Mouse (Mus musculus) cerebellum, adult 2 months (tissue): ENCODE measurements around the gene Chrm4. TPM values are rescaled to one million over a fixed set of nuclear protein-coding genes. Genes with fewer than 3 reads are reported as not detected.

Experiments used
- DNase-seq, 2 experiments: peaks; one replicate each; pipeline ENCODE4 v3.0.0; 2021
- H3K27ac ChIP-seq: fragments of 200-500 bp; 2 replicates; pipeline ENCODE4 v1.5.1; 2012; ENCODE audit warnings: low read length, control low read depth, inconsistent platforms; ENCODE audit not compliant: insufficient read depth
- H3K27me3 ChIP-seq: fragments of 200-500 bp; 2 replicates; pipeline ENCODE4 v1.6.1; 2012; ENCODE audit warnings: inconsistent platforms, mild to moderate bottlenecking, low read length, moderate library complexity; ENCODE audit not compliant: control insufficient read depth, insufficient read depth
- H3K4me1 ChIP-seq: fragments of 200-500 bp; 2 replicates; pipeline ENCODE4 v1.6.1; 2011; ENCODE audit warnings: low read length; ENCODE audit not compliant: control insufficient read depth, insufficient read depth
- H3K4me3 ChIP-seq: fragments of 200-500 bp; replicated peaks from 2 replicates; pipeline ENCODE3; 2011; ENCODE audit warnings: mild to moderate bottlenecking, low read depth, low read length, control low read depth; ENCODE audit not compliant: insufficient read depth
- CTCF ChIP-seq: fragments of 200-500 bp; IDR thresholded peaks from 2 replicates; pipeline ENCODE4 v1.5.1; 2011; ENCODE audit warnings: low read depth, mild to moderate bottlenecking, control low read depth, low read length, moderate library complexity, borderline replicate concordance; ENCODE audit not compliant: insufficient read depth
- POLR2A ChIP-seq: fragments of 200-500 bp; IDR thresholded peaks from 2 replicates; pipeline ENCODE4 v1.6.1; 2011; ENCODE audit warnings: low read length, control low read depth, borderline replicate concordance; ENCODE audit not compliant: insufficient read depth
- WGBS: fragments of 180-500 bp; shearing (Covaris S2); methylation state at CpG from one replicate; pipeline ENCODE4 v1.1.7; 2018; 5-methylcytosine and 5-hydroxymethylcytosine counted together
- polyA plus RNA-seq: library from polyadenylated mRNA; depleted of rRNA; stranded (reverse); fragments of >200 nt; gene quantifications from 2 replicates; pipeline ENCODE4 v1.2.3, GENCODE M21; 2012

Gene Chrm4
- polyA plus RNA-seq, 1 experiment: 2.0 TPM

- H3K27me3 ChIP-seq: no peaks in the 10 kb centered on the region
- TF ChIP-seq CTCF (no peak), POLR2A (no peak)
- DNase-seq: no peak
- H3K27ac ChIP-seq: peak overlapping the region; percentile 45
- WGBS: 34% methylated on average over 8 of the region's 8 CpGs
- no peak overlapping the region for H3K4me3 ChIP-seq
- H3K4me1 ChIP-seq: peaks cover 66% of the 10 kb centered on the region
Observed at GRCm38 (mm10) chr2:91958049-91958448, 31.0 kb downstream of the Chrm4 start.

DNA sequence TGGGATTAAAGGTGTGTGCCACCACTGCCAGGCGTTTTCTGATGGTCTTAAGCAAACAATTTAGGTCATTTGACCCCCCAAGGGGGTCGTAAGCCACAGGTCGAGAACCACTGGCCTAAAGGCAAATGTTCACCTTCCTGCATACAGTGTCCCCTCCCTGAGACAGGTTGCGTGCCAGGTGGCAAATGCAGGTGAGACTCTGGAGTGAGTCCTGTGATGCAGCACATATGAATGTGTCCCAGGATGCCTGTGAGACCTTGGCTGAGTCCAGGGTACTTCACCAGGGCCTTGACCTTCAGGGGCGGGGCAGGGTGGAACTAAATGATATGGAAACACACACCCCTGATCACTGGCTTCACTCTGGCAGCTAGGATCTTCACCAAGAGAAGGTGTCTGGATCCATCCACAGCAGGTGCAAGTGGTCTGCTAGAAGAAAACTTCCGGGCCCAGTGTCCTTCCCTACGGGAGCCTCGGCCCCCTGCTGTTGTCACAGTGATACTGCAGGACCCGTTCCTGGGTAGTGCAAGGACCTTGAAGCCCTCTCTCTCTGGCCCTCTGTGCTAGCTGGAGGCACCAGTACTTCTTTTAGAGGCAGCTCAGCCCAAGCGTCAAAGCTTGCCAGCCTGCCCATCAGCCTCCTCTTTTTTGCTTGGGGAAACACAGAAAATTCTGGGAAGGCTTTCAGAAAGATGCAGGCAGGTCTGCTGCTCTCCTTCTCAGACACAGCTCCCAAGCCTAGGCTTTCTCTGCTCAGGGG is 31.8 kb downstream of the Chrm4 start:
- Histone ChIP-seq H3K4me1 (peaks cover 59% of the 10 kb centered on the region), H3K4me3 (no peak overlapping the region), H3K27ac (peak overlapping the region; percentile 90), H3K27me3 (no peaks in the 10 kb centered on the region)
- TF ChIP-seq CTCF: no peak; the same call in 1 of the 2 replicates
- TF ChIP-seq POLR2A: no peak
- 39% methylated on average over 10 of the region's 10 CpGs for WGBS
- peak in 1 of 2 experiments; percentile 66 for DNase-seq

GRCm38 (mm10) chr2:91959544-91960410 is 32.7 kb downstream of the Chrm4 start:
- H3K27me3 ChIP-seq: no peaks in the 10 kb centered on the region
- peak; percentile 85 to 95 for DNase-seq
- H3K27ac ChIP-seq: peak overlapping the region; percentile 90
- WGBS: 8% methylated on average over 11 of the region's 11 CpGs
- peaks cover 56% of the 10 kb centered on the region for H3K4me1 ChIP-seq
- H3K4me3 ChIP-seq: peak overlapping the region; percentile 34
- TF ChIP-seq CTCF (no peak), POLR2A (peak; percentile 15; the same call in 1 of the 2 replicates)

DNA sequence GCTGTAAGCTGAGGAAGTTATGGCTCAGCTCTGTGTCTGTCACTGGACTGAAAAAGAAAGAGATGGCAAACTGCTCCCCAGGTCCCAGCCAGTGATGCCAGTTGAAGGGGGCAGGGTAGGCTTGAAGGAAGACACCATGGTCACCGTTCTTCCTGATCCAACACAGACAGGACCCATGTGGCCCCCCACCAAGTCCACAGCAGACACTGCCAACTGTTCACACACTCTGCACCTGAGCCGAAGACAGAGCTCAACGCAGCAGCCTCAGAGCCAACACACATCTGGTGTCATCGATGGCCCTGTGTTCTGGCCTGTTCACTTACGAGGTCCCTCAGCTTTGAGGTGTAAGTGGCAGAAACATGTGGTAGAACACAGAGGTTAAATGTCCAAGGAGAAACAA is 33.4 kb downstream of the Chrm4 start:
- Histone ChIP-seq H3K27me3 (no peaks in the 10 kb centered on the region), H3K27ac (peak overlapping the region; percentile 90), H3K4me3 (peak overlapping the region; percentile 34), H3K4me1 (peaks cover 50% of the 10 kb centered on the region)
- DNase-seq: peak in 1 of 2 experiments; percentile 49
- WGBS: 25% methylated on average over 5 of the region's 5 CpGs
- TF ChIP-seq POLR2A (no peak), CTCF (no peak)

DNA sequence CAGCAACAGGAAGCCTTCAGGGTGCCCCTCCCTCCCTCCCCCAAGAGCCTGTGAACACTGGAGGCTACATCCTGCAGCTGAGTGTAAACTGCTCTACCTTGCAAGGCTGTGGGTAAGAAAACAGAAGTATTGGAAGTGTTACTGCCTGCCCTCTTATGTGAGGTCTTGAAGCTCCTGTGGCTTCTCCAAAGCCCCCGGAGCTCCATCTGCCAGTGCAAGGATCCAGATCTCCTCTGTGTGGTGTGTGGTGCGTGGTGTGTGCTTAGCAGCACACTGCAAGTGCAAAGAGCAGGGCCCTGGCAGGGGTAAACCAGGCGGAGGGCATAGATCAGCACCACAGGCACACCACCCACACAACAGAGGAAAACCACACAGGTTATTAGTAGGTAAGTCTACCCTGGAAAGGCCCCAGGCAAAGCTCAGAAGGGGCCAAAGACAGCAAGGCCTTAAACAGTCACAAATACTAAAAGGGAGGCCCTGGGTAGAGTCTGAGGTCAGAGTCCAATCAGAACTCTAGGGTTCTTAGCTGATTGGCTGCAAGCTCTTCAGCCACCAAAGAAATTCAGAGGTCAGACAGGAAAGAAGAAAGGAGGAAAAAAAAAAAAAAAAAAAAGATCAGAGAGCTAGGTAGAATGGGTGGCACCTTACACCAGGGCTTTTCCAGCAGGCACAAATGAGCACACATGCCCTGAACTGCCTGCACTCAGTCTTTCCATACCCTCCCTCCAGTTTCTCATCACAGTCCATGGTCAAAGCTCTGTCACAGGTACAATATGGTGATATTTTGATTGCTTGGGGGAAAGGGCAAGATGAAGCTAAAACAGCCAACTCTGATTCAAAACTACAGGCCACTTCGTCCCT is 35.1 kb downstream of the Chrm4 start:
- TF ChIP-seq POLR2A (0 out of 2 replicates have a peak, but pooled peaks have one; percentile 11), CTCF (no peak)
- DNase-seq: peak in 1 of 2 experiments; percentile 62
- no peaks in the 10 kb centered on the region for H3K27me3 ChIP-seq
- peaks cover 33% of the 10 kb centered on the region for H3K4me1 ChIP-seq
- peak overlapping the region; percentile 96 for H3K27ac ChIP-seq
- 7% methylated on average over 4 of the region's 4 CpGs for WGBS
- H3K4me3 ChIP-seq: peak overlapping the region; percentile 100

- DNase-seq: peak; percentile 69 to 73
- H3K4me3 ChIP-seq: peak overlapping the region; percentile 100
- H3K27ac ChIP-seq: peak overlapping the region; percentile 96
- H3K27me3 ChIP-seq: no peaks in the 10 kb centered on the region
- TF ChIP-seq CTCF: no peak
- H3K4me1 ChIP-seq: peaks cover 29% of the 10 kb centered on the region
- under 1% methylated on average over 39 of the region's 39 CpGs for WGBS
Observed at GRCm38 (mm10) chr2:91962864-91963401, 35.9 kb downstream of the Chrm4 start.

GRCm38 (mm10) chr2:91963443-91963932 is 36.4 kb downstream of the Chrm4 start:
- DNase-seq: peak; percentile 93 to 97
- WGBS: 1% methylated on average over 48 of the region's 57 CpGs
- TF ChIP-seq CTCF (peak; percentile 78), POLR2A (peak; percentile 35; the same call in 1 of the 2 replicates)
- Histone ChIP-seq H3K27me3 (no peaks in the 10 kb centered on the region), H3K27ac (peak overlapping the region; percentile 96), H3K4me1 (peaks cover 29% of the 10 kb centered on the region), H3K4me3 (peak overlapping the region; percentile 100)
